Mouse (Mus musculus) c-Kit-positive CD71-positive TER-119-positive erythroid progenitor cells, embryonic 14.5 days (primary cell): ENCODE data around the gene Cbx5.

Experiments
- DNase-seq: peaks from one replicate; pipeline ENCODE4 v3.0.0-alpha.2; 2013; ENCODE audit warnings: low spot score

The Cbx5 gene

DNA sequence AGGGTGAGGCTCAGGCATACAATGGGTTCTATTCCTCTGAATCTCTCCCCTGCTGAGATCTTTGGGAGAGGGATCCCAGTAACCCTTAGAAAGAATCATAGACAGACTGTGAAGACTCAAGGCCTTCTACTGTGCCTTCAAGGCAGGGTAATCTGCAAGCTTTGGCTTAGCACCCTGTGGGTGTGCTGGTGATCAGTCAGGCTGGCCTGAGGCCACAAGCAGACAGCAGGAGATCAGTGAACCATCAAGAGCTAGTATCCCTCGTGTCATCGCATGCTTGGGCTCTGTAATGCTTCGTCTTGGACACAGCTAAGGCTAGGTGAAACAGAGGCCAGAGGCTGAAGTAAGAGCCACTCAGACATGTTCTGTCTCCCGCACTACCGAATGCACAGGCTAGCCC is 66.4 kb downstream of the Cbx5 start:
- DNase-seq, result no peak

GRCm38 (mm10) chr15:103172537-103172936 is 67.1 kb downstream of the Cbx5 start:
- DNase-seq, result no peak

DNA sequence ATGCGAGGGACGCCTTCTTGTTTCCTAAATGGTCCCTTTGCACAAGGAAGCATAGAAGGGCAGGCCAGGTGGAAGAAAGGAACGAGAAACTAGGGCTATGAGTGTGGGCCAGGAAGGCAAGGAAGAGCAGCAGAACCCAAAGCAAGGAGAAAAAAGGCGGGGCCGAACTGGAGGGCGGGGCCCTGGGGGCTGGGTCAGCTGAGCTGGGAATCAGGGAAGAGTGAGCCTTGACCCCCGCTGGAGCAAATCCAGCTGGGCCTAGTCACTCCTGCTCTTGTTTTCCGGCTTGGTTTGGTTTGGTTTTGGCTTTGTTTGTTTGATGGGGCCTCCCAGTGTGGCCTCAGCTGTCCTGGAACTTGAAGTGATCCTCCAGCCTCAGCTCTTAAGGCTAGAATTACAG is 68.3 kb downstream of the Cbx5 start:
- no peak for DNase-seq

DNA sequence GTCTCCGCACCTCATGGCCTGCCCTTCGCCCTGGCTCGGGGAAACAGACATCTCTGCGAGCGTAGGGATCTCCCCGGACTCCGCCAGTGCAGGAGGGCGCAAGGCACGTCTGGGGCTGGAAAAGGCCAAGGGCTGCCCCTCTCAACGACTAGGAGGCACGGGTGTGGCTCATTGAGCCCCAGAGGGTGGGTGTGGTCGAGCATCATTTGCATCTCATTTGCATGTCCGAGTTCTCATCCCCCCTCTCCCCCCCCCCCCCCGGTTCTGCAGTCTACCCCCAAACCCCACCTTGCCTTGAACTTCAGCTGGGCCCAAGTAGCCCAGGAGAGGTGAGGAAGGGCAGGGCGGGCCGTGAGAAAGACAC is 69.3 kb downstream of the Cbx5 start:
- DNase-seq, result no peak

DNA sequence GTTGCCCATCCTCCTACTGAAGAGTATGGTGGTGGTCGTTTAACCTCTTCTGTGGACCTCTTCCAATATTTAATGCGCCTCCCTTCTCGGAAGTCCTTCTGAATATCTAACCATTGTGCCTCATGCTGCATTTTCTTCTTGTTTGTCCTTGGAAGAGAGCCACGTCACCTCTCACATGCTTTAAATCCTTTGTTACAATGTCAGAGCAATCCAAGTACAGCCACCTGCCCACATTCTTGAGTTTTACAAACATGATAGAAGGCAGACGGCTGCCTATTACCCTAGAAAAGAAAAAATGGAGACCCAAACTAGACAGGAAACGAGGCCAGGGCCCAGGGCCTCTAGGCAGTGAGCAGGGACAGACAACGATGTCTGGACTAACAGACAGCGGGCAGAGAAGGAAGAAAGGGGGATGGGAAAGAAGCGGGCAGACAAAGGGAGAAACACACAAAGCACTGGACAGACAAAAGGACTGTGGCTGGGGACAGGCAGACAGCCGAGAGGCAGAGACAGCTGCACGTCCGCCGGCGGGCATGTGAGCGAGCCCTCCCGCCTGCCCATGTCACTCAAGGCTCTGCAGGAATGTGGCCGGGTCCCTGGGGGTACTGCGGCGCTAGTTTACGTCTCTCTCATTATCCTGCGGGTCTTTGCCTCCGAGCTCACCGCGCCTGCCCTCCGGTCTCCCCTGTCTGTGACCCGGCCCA is 69.9 kb downstream of the Cbx5 start:
- DNase-seq, result no peak

- no peak for DNase-seq
These were observed 70.6 kb downstream of the Cbx5 start for GRCm38 (mm10) chr15:103168801-103169611.

DNA sequence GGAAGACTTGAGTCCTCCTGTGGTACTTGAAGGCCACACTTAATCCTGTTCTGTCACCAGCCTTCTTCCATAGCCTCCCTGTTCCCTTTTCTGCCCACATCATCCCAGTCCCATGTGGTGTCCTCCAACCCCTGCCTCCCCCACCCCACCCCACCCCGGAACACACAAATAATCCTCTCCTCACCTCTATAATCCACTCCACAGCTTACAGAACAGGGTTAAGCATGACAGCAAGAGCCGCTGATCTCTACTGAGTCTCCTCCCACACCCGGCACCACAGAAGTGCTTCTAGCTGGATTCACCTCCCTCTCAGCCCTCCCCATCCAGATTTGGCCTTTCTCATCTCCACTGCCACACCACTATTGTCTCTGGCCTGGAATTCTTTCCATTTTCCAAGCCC is 71.8 kb downstream of the Cbx5 start:
- DNase-seq, result no peak

GRCm38 (mm10) chr15:103167042-103167615 is 72.5 kb downstream of the Cbx5 start, which contains the start of gene Smug1:
Smug1 (minus strand) TSS chr15:103167092.
- DNase-seq, result no peak

GRCm38 (mm10) chr15:103165924-103166323 is 73.7 kb downstream of the Cbx5 start:
- no peak for DNase-seq

- peak; percentile 78 for DNase-seq
These were observed 74.2 kb downstream of the Cbx5 start for GRCm38 (mm10) chr15:103165379-103165778.

GRCm38 (mm10) chr15:103163182-103163919 is 76.3 kb downstream of the Cbx5 start:
- DNase-seq, result peak; percentile 84

DNA sequence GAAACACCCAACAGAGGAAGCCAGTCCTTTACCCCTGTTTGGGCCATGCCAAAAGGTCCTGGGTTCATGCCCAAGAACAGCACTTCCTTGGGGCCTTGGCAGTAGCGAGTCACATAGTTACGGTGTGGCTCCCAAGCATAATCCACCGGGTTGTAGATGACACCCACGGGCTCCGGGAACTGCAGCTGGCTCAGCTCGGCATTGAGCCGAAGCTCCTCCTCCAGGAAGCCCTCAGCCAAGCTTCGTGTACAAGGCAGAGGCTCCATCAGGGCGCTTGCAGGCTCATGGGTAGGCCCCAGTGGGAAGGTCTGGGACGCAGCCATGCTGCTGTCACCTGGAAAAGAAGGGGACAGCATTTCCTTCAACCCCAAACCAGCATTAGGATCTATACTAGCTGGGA is 82.0 kb downstream of the Cbx5 start:
- no peak for DNase-seq

GRCm38 (mm10) chr15:103156890-103157289 is 82.7 kb downstream of the Cbx5 start:
- DNase-seq, result no peak

- no peak for DNase-seq
These were observed 84.0 kb downstream of the Cbx5 start for GRCm38 (mm10) chr15:103155366-103156321.

DNA sequence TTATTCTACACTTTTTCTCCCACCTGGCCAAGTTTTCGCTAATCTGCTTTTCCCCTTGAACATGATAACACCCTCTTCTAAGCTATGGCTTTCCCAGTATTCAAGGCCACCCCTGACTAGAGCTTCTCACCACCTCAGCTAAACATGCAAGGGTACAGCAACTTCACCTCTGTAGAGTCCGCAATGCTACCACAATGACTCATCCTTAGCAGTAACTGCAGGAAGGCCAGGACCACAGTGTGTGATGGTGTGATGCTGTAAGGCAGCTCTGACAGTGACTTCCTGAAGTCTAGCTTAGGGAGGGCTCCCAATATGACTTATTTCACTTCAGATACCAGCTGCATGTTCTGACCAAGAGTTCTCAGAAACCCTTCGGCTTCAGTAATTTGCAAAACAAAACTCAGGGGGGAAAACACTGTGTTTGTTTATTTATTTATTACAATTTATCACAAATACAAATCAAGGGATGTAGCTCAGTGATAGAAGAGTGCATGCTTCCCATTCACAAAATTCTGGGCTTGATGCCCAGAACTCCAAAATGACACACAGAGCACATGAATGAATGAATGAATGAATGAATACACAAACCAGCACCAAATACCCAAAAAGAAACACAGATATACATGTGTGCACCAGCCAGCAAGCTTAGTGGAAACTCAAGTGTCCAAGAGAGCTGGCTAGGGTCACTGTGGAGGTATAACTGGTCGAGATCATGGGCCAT is 86.6 kb downstream of the Cbx5 start:
- DNase-seq, result no peak

- DNase-seq, result no peak
These were observed 87.2 kb downstream of the Cbx5 start for GRCm38 (mm10) chr15:103152371-103152770.

- DNase-seq, result no peak
These were observed 91.8 kb downstream of the Cbx5 start for GRCm38 (mm10) chr15:103147779-103148178.

- DNase-seq, result no peak
These were observed 92.3 kb downstream of the Cbx5 start for GRCm38 (mm10) chr15:103147422-103147690.

GRCm38 (mm10) chr15:103146627-103147421 is 92.8 kb downstream of the Cbx5 start:
- no peak for DNase-seq
